Mouse (Mus musculus): ENCODE data around the gene Eprs. TPM values are rescaled to one million over a fixed set of nuclear protein-coding genes. Genes with fewer than 3 reads are reported as not detected.

Gene Eprs
- polyA plus RNA-seq, 1 experiment from 2014 or later: 177 TPM

- Histone ChIP-seq H3K4me2 (replicated peaks) (no peak overlapping the region), H3K36me3 (peaks cover 41% of the 10 kb centered on the region), H3K27me3 (no peaks in the 10 kb centered on the region), H3K27ac (no peak overlapping the region), H3K9me3 (no peaks in the 10 kb centered on the region), H3K9ac (no peak overlapping the region), H3K4me1 (peaks cover 17% of the 10 kb centered on the region), H3K4me3 (no peak overlapping the region)
- WGBS: 84% methylated on average over 6 of the region's 6 CpGs
- ATAC-seq (ENCODE audit: low FRiP score, low read depth): no peak
These were observed 4.5 kb downstream of the Eprs start for GRCm38 (mm10) chr1:185367383-185367782.

GRCm38 (mm10) chr1:185369979-185370378, 7.1 kb downstream of the Eprs start:
- no peaks in the 10 kb centered on the region for H3K27me3 ChIP-seq
- H3K9me3 ChIP-seq: no peaks in the 10 kb centered on the region
- no peak overlapping the region for H3K9ac ChIP-seq
- peaks cover 65% of the 10 kb centered on the region for H3K36me3 ChIP-seq
- no peak overlapping the region for H3K4me3 ChIP-seq
- no peak for ATAC-seq (ENCODE audit: low FRiP score, low read depth)
- peaks cover 6% of the 10 kb centered on the region for H3K4me1 ChIP-seq
- H3K27ac ChIP-seq: no peak overlapping the region
- H3K4me2 ChIP-seq (replicated peaks): no peak overlapping the region
- WGBS: 95% methylated on average over 6 of the region's 6 CpGs

- Histone ChIP-seq H3K36me3 (peaks cover 93% of the 10 kb centered on the region), H3K4me1 (no peaks in the 10 kb centered on the region), H3K9ac (no peak overlapping the region), H3K4me3 (no peak overlapping the region), H3K27me3 (no peaks in the 10 kb centered on the region), H3K9me3 (no peaks in the 10 kb centered on the region), H3K4me2 (replicated peaks) (no peak overlapping the region), H3K27ac (no peak overlapping the region)
- no peak for ATAC-seq (ENCODE audit: low FRiP score, low read depth)
These were observed 13.5 kb downstream of the Eprs start for GRCm38 (mm10) chr1:185376390-185376789.

- WGBS: 89% methylated on average over 2 of the region's 2 CpGs
- H3K4me3 ChIP-seq: no peak overlapping the region
- no peaks in the 10 kb centered on the region for H3K9me3 ChIP-seq
- no peaks in the 10 kb centered on the region for H3K4me1 ChIP-seq
- H3K4me2 ChIP-seq (replicated peaks): no peak overlapping the region
- no peak overlapping the region for H3K27ac ChIP-seq
- no peak for ATAC-seq (ENCODE audit: low FRiP score, low read depth)
- H3K36me3 ChIP-seq: peaks cover 92% of the 10 kb centered on the region
- H3K9ac ChIP-seq: no peak overlapping the region
- H3K27me3 ChIP-seq: no peaks in the 10 kb centered on the region
These were observed 14.6 kb downstream of the Eprs start for GRCm38 (mm10) chr1:185377429-185377828.

GRCm38 (mm10) chr1:185401615-185402014, 38.8 kb downstream of the Eprs start:
- Histone ChIP-seq H3K36me3 (peaks cover 84% of the 10 kb centered on the region), H3K4me2 (replicated peaks) (no peak overlapping the region)

GRCm38 (mm10) chr1:185404021-185404420, 41.2 kb downstream of the Eprs start:
- H3K27ac ChIP-seq: no peak overlapping the region
- WGBS: 40% methylated on average over 2 of the region's 2 CpGs
- H3K9me3 ChIP-seq: no peaks in the 10 kb centered on the region
- no peaks in the 10 kb centered on the region for H3K27me3 ChIP-seq
- H3K9ac ChIP-seq: no peak overlapping the region
- H3K4me2 ChIP-seq (replicated peaks): no peak overlapping the region
- peaks cover 85% of the 10 kb centered on the region for H3K36me3 ChIP-seq
- H3K4me3 ChIP-seq: no peak overlapping the region
- no peak for ATAC-seq (ENCODE audit: low FRiP score, low read depth)
- H3K4me1 ChIP-seq: no peaks in the 10 kb centered on the region

More at GRCm38 (mm10) chr1:185401615-185402014, 38.8 kb downstream of the Eprs start:
- no peak overlapping the region for H3K27ac ChIP-seq
- ATAC-seq (ENCODE audit: low FRiP score, low read depth): no peak
- WGBS: 90% methylated on average over 5 of the region's 5 CpGs
- no peak overlapping the region for H3K4me3 ChIP-seq
- H3K27me3 ChIP-seq: no peaks in the 10 kb centered on the region
- H3K9ac ChIP-seq: no peak overlapping the region
- no peaks in the 10 kb centered on the region for H3K9me3 ChIP-seq
- H3K4me1 ChIP-seq: no peaks in the 10 kb centered on the region

- Histone ChIP-seq H3K36me3 (peaks cover 86% of the 10 kb centered on the region), H3K4me1 (no peaks in the 10 kb centered on the region), H3K4me2 (replicated peaks) (no peak overlapping the region), H3K9ac (no peak overlapping the region), H3K9me3 (no peaks in the 10 kb centered on the region), H3K27ac (no peak overlapping the region), H3K27me3 (no peaks in the 10 kb centered on the region), H3K4me3 (no peak overlapping the region)
- WGBS: 92% methylated on average over 10 of the region's 10 CpGs
- ATAC-seq (ENCODE audit: low FRiP score, low read depth): no peak
These were observed 43.1 kb downstream of the Eprs start for GRCm38 (mm10) chr1:185405921-185406320.

GRCm38 (mm10) chr1:185409831-185410230, 47.0 kb downstream of the Eprs start:
- H3K36me3 ChIP-seq: peaks cover 87% of the 10 kb centered on the region
- ATAC-seq (ENCODE audit: low FRiP score, low read depth): no peak
- H3K27ac ChIP-seq: no peak overlapping the region
- no peak overlapping the region for H3K4me3 ChIP-seq
- 79% methylated on average over 3 of the region's 3 CpGs for WGBS
- no peak overlapping the region for H3K4me2 ChIP-seq (replicated peaks)
- H3K9ac ChIP-seq: no peak overlapping the region
- no peaks in the 10 kb centered on the region for H3K4me1 ChIP-seq
- H3K27me3 ChIP-seq: no peaks in the 10 kb centered on the region
- H3K9me3 ChIP-seq: no peaks in the 10 kb centered on the region

- Histone ChIP-seq H3K4me1 (no peaks in the 10 kb centered on the region), H3K36me3 (peaks cover 83% of the 10 kb centered on the region), H3K4me3 (no peak overlapping the region), H3K9me3 (no peaks in the 10 kb centered on the region), H3K27ac (no peak overlapping the region), H3K9ac (no peak overlapping the region), H3K4me2 (replicated peaks) (no peak overlapping the region), H3K27me3 (no peaks in the 10 kb centered on the region)
- ATAC-seq (ENCODE audit: low FRiP score, low read depth): no peak
- 90% methylated on average over 9 of the region's 9 CpGs for WGBS
These were observed 55.2 kb downstream of the Eprs start for GRCm38 (mm10) chr1:185418011-185418410.

- Histone ChIP-seq H3K4me2 (replicated peaks) (no peak overlapping the region), H3K36me3 (peaks cover 85% of the 10 kb centered on the region), H3K9me3 (no peaks in the 10 kb centered on the region), H3K4me3 (no peak overlapping the region), H3K9ac (no peak overlapping the region), H3K27me3 (no peaks in the 10 kb centered on the region), H3K27ac (no peak overlapping the region), H3K4me1 (no peaks in the 10 kb centered on the region)
- no peak for ATAC-seq (ENCODE audit: low FRiP score, low read depth)
- WGBS: 91% methylated on average over 5 of the region's 5 CpGs
These were observed 57.0 kb downstream of the Eprs start for GRCm38 (mm10) chr1:185419805-185420204.

GRCm38 (mm10) chr1:185420776-185421175, 57.9 kb downstream of the Eprs start:
- no peak overlapping the region for H3K27ac ChIP-seq
- H3K9me3 ChIP-seq: no peaks in the 10 kb centered on the region
- no peak overlapping the region for H3K9ac ChIP-seq
- no peaks in the 10 kb centered on the region for H3K4me1 ChIP-seq
- peaks cover 85% of the 10 kb centered on the region for H3K36me3 ChIP-seq
- no peak overlapping the region for H3K4me2 ChIP-seq (replicated peaks)
- WGBS: 95% methylated on average over 6 of the region's 6 CpGs
- no peak for ATAC-seq (ENCODE audit: low FRiP score, low read depth)
- H3K4me3 ChIP-seq: no peak overlapping the region
- H3K27me3 ChIP-seq: no peaks in the 10 kb centered on the region

- WGBS: 90% methylated on average over 5 of the region's 5 CpGs
- H3K36me3 ChIP-seq: peaks cover 79% of the 10 kb centered on the region
These were observed 63.7 kb downstream of the Eprs start for GRCm38 (mm10) chr1:185426583-185426982.

GRCm38 (mm10) chr1:185430488-185430887, 67.6 kb downstream of the Eprs start:
- H3K9me3 ChIP-seq: no peaks in the 10 kb centered on the region

More at GRCm38 (mm10) chr1:185426583-185426982, 63.7 kb downstream of the Eprs start:
- Histone ChIP-seq H3K27me3 (no peaks in the 10 kb centered on the region), H3K9me3 (no peaks in the 10 kb centered on the region), H3K27ac (no peak overlapping the region), H3K9ac (no peak overlapping the region), H3K4me3 (no peak overlapping the region), H3K4me1 (0 out of 2 replicates have a peak, but pooled peaks cover 3% of the 10 kb centered on the region), H3K4me2 (replicated peaks) (no peak overlapping the region)
- ATAC-seq (ENCODE audit: low FRiP score, low read depth): no peak

More at GRCm38 (mm10) chr1:185430488-185430887, 67.6 kb downstream of the Eprs start:
- peaks cover 47% of the 10 kb centered on the region for H3K36me3 ChIP-seq
- no peak for ATAC-seq (ENCODE audit: low FRiP score, low read depth)
- no peak overlapping the region for H3K4me3 ChIP-seq
- no peaks in the 10 kb centered on the region for H3K27me3 ChIP-seq
- WGBS: 95% methylated on average over 5 of the region's 5 CpGs
- H3K4me2 ChIP-seq (replicated peaks): no peak overlapping the region
- 0 out of 2 replicates have a peak, but pooled peaks cover 4% of the 10 kb centered on the region for H3K4me1 ChIP-seq
- no peak overlapping the region for H3K27ac ChIP-seq
- no peak overlapping the region for H3K9ac ChIP-seq

Measured in limb, embryonic 13.5 days (tissue).